Mouse (Mus musculus) cerebellum, adult 2 months (tissue): ENCODE measurements around the gene Elf1.

Source experiments
- CTCF ChIP-seq: fragments of 200-500 bp; IDR thresholded peaks from 2 replicates; pipeline ENCODE4 v1.5.1; 2011; ENCODE audit warnings: low read depth, mild to moderate bottlenecking, control low read depth, low read length, moderate library complexity, borderline replicate concordance; ENCODE audit not compliant: insufficient read depth
- POLR2A ChIP-seq: fragments of 200-500 bp; IDR thresholded peaks from 2 replicates; pipeline ENCODE4 v1.6.1; 2011; ENCODE audit warnings: low read length, control low read depth, borderline replicate concordance; ENCODE audit not compliant: insufficient read depth

DNA sequence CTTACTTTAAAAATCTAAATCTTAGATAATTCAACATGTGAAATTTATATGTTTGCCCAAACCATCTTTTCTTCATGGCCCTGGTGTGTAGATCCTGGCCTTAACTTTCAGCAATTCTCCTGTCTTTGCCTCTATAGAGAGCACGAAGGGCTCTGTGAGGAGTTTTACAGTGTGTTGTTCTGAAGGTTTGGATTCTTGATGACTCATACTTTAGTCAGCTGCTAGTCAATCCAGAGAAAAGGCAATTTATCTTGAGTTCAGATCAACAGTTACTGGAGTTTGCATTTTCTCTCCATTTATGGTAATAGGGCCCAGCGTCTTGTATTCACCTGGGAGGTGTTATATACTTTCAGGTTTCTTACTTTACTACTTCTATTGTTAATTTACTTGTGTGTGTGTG lies 70.9 kb downstream of the Elf1 start:
- TF ChIP-seq CTCF (no peak), POLR2A (no peak)
